Mouse (Mus musculus) forebrain, embryonic 16.5 days (tissue): ENCODE results near the gene Slc25a17. TPM values are rescaled to one million over a fixed set of nuclear protein-coding genes. Genes with fewer than 3 reads are reported as not detected.
A peak's percentile ranks its signal among the peaks of the same experiment; 100 is the strongest.

Source experiments
- ATAC-seq: fragments of 200-750 bp; cut with Nextera tagmentation; 2 replicates; pipeline ENCODE4 v1.8.0; 2017; ENCODE audit warnings: mild to moderate bottlenecking, moderate library complexity
- H3K27ac ChIP-seq: fragments of 300-500 bp; sonication (generic); 2 replicates; pipeline ENCODE4 v1.5.1; 2014; ENCODE audit warnings: low read length, control low read depth
- H3K27me3 ChIP-seq: fragments of 300-500 bp; sonication (generic); replicated peaks from 2 replicates; pipeline ENCODE4 v1.6.1; 2014; ENCODE audit warnings: low read length; ENCODE audit not compliant: control insufficient read depth, insufficient read depth
- H3K36me3 ChIP-seq: fragments of 300-500 bp; sonication (generic); 2 replicates; pipeline ENCODE4 v1.6.1; 2014; ENCODE audit not compliant: control insufficient read depth, insufficient read depth
- H3K4me1 ChIP-seq: fragments of 300-500 bp; sonication (generic); replicated peaks from 2 replicates; pipeline ENCODE4 v1.6.1; 2014; ENCODE audit warnings: low read length; ENCODE audit not compliant: control insufficient read depth, insufficient read depth
- H3K4me2 ChIP-seq: fragments of 300-500 bp; sonication (generic); 2 replicates; pipeline ENCODE4 v1.6.1; 2014; ENCODE audit warnings: mild to moderate bottlenecking, low read length, control low read depth
- H3K4me3 ChIP-seq: fragments of 300-500 bp; sonication (generic); replicated peaks from 2 replicates; pipeline ENCODE4 v1.5.1; 2014; ENCODE audit warnings: mild to moderate bottlenecking, low read length, control low read depth
- H3K9ac ChIP-seq: fragments of 300-500 bp; sonication (generic); replicated peaks from 2 replicates; pipeline ENCODE4 v1.6.1; 2014; ENCODE audit warnings: low read depth, low read length, control low read depth
- H3K9me3 ChIP-seq: fragments of 300-500 bp; sonication (generic); 2 replicates; pipeline ENCODE4 v1.6.1; 2016; ENCODE audit warnings: low read length; ENCODE audit not compliant: control insufficient read depth
- WGBS: fragments of 180-500 bp; shearing (Covaris S2); extraction: QIAGEN DNeasy Blood & Tissue Kit; methylation state at CpG from one replicate; pipeline ENCODE4 v1.1.7; 2014; 5-methylcytosine and 5-hydroxymethylcytosine counted together
- polyA plus RNA-seq: library from polyadenylated mRNA; unstranded; fragments of >200 nt; fragmentation: Nextera tagmentation; extraction: Ambion mirVana; gene quantifications from 2 replicates; pipeline ENCODE4 v1.2.1, GENCODE M21; 2015

Gene Slc25a17
- polyA plus RNA-seq, result 132 and 144 TPM in 2 replicates

GRCm38 (mm10) chr15:81360345-81361021, at the start of gene Slc25a17:
TSS of gene Slc25a17 (minus strand) at chr15:81360812.
- Histone ChIP-seq H3K4me3 (peak within 1 kb of the TSS; percentile 78), H3K27ac (peak within 1 kb of the TSS; percentile 65), H3K4me2 (peak within 1 kb of the TSS; percentile 88), H3K4me1 (peaks cover 21% of the 10 kb centered on the region), H3K36me3 (peaks cover 6% of the 10 kb centered on the region; the same call in 1 of the 2 replicates), H3K9me3 (no peaks in the 10 kb centered on the region), H3K9ac (peak within 1 kb of the TSS; percentile 68), H3K27me3 (no peaks in the 10 kb centered on the region)
- under 1% methylated on average over 30 of the region's 30 CpGs for WGBS
- ATAC-seq, result peak; percentile 99

- Histone ChIP-seq H3K27ac (no peak within 1 kb of the TSS), H3K36me3 (no peaks in the 10 kb centered on the region), H3K4me3 (no peak within 1 kb of the TSS), H3K27me3 (no peaks in the 10 kb centered on the region), H3K9ac (no peak within 1 kb of the TSS), H3K4me1 (no peaks in the 10 kb centered on the region), H3K4me2 (no peak within 1 kb of the TSS), H3K9me3 (no peaks in the 10 kb centered on the region)
- no peak for ATAC-seq
- 96% methylated on average over 1 of the region's 1 CpGs for WGBS
Measured at GRCm38 (mm10) chr15:81408199-81408598, 47.6 kb upstream of the Slc25a17 start, which contains the start of gene Dnajb7. TSS of gene Dnajb7 (minus strand) at chr15:81408299.

- H3K9me3 ChIP-seq, result no peaks in the 10 kb centered on the region
- no peak overlapping the region for H3K27ac ChIP-seq
- no peak overlapping the region for H3K9ac ChIP-seq
- no peak overlapping the region for H3K4me2 ChIP-seq
- H3K27me3 ChIP-seq, result no peaks in the 10 kb centered on the region
- 79% methylated on average over 3 of the region's 3 CpGs for WGBS
- H3K4me1 ChIP-seq, result peaks cover 8% of the 10 kb centered on the region
- no peak for ATAC-seq
- no peaks in the 10 kb centered on the region for H3K36me3 ChIP-seq
- H3K4me3 ChIP-seq, result no peak overlapping the region
Measured at GRCm38 (mm10) chr15:81405008-81405407, 44.4 kb upstream of the Slc25a17 start.

DNA sequence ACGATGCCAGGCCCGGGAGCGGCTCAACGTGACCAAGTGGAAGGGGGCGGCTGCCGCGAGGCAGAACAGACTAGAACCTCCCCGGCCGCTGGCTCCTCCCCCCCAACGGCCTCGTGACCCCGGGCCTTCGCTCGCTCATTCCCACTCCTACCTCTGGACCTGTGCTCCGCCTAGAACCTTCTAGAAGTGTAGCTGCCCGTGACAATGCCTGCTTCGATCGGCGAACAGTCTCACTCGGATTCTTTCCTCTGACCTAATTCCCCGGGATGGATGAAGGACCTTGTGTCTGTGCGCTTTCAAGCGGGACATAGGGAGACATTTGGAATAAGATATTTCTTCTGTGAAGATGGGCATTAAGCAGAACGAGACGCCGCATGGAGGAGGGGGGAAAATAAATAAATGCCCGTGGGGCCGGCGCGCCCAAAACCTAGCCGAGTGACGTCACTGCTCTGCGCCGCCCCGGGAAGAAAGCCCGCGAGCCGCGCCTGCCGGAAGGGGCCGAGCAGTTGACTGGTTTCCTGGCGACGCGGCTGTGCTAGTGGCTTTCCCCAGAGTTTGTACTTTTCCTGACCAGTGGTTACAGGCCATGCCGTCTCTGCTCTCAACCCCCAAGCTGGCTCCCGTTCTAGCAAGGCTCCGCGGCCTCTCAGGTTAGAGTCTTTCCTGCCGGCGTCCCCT, 39.2 kb upstream of the Slc25a17 start, which contains the start of the genes St13 and Xpnpep3:
St13 (minus strand) TSS at position 440 of the 678 bp plus-strand sequence.
Xpnpep3 (plus strand) TSS at position 501 of the 678 bp plus-strand sequence.
- Histone ChIP-seq H3K4me3 (peak within 1 kb of the TSS; percentile 77), H3K4me1 (peaks cover 25% of the 10 kb centered on the region), H3K27ac (peak within 1 kb of the TSS; percentile 96), H3K9ac (peak within 1 kb of the TSS; percentile 84), H3K27me3 (no peaks in the 10 kb centered on the region), H3K36me3 (no peaks in the 10 kb centered on the region), H3K9me3 (no peaks in the 10 kb centered on the region), H3K4me2 (peak within 1 kb of the TSS; percentile 84)
- peak; percentile 99 for ATAC-seq
- WGBS, result under 1% methylated on average over 50 of the region's 50 CpGs

DNA sequence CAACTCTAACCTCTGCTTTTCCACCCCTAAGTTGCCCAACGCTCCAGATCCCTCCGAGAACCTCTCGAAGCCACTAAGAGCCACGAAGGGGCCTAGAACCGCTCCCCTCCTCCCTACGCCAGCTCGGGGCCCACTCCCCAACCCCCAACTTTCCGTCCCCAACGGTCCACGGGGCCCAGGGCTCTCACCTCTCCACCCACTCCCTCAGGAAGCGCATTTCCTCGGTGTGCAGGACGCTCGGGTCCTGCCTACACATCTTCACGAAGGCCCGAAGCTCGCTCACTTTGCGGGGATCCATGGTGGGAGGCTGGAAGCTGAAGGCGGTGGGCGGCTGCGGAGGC, 38.7 kb upstream of the Slc25a17 start:
- Histone ChIP-seq H3K27ac (peak overlapping the region; percentile 96), H3K4me3 (peak overlapping the region; percentile 77), H3K27me3 (no peaks in the 10 kb centered on the region), H3K36me3 (no peaks in the 10 kb centered on the region), H3K4me2 (peak overlapping the region; percentile 84), H3K4me1 (peaks cover 27% of the 10 kb centered on the region), H3K9me3 (no peaks in the 10 kb centered on the region), H3K9ac (peak overlapping the region; percentile 84)
- ATAC-seq, result no peak
- WGBS, result 0% methylated on average over 21 of the region's 21 CpGs

GRCm38 (mm10) chr15:81398189-81398588, 37.6 kb upstream of the Slc25a17 start:
- Histone ChIP-seq H3K4me1 (peaks cover 27% of the 10 kb centered on the region), H3K9ac (no peak overlapping the region; the same call in 1 of the 2 replicates), H3K4me3 (peak overlapping the region; percentile 77), H3K27me3 (no peaks in the 10 kb centered on the region), H3K9me3 (no peaks in the 10 kb centered on the region), H3K4me2 (peak overlapping the region; percentile 84), H3K27ac (no peak overlapping the region), H3K36me3 (no peaks in the 10 kb centered on the region)
- no peak for ATAC-seq

- no peak overlapping the region for H3K4me3 ChIP-seq
- H3K4me2 ChIP-seq, result no peak overlapping the region
- no peaks in the 10 kb centered on the region for H3K27me3 ChIP-seq
- peaks cover 7% of the 10 kb centered on the region for H3K36me3 ChIP-seq
- no peak overlapping the region for H3K9ac ChIP-seq
- 84% methylated on average over 8 of the region's 8 CpGs for WGBS
- no peak overlapping the region for H3K27ac ChIP-seq
- no peak for ATAC-seq
- no peaks in the 10 kb centered on the region for H3K9me3 ChIP-seq
- peaks cover 19% of the 10 kb centered on the region for H3K4me1 ChIP-seq
Measured at GRCm38 (mm10) chr15:81394211-81394915, 33.8 kb upstream of the Slc25a17 start.

GRCm38 (mm10) chr15:81392997-81393396, 32.4 kb upstream of the Slc25a17 start:
- no peaks in the 10 kb centered on the region for H3K9me3 ChIP-seq
- H3K4me1 ChIP-seq, result peaks cover 11% of the 10 kb centered on the region
- no peak overlapping the region for H3K9ac ChIP-seq
- no peaks in the 10 kb centered on the region for H3K27me3 ChIP-seq
- no peak overlapping the region for H3K4me2 ChIP-seq
- ATAC-seq, result no peak
- no peak overlapping the region for H3K27ac ChIP-seq
- peaks cover 12% of the 10 kb centered on the region for H3K36me3 ChIP-seq
- H3K4me3 ChIP-seq, result no peak overlapping the region

DNA sequence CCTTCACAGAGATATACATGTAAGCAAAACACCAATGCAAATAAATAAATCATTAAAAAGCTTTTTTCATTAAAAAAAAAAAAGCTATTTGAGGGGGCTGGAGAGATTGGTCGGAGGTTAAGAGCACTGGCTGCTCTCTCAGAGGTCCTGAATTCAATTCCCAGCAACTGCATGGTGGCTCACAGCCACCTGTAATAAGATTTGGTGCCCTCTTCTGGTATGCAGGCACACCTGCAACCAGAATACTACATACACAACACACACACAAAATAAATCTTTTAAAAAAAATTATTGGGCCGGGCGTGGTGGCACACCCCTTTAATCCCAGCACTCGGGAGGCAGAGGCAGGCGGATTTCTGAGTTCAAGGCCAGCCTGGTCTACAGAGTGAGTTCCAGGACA, 25.7 kb upstream of the Slc25a17 start:
- no peaks in the 10 kb centered on the region for H3K9me3 ChIP-seq
- H3K27ac ChIP-seq, result no peak overlapping the region
- H3K27me3 ChIP-seq, result no peaks in the 10 kb centered on the region
- no peak overlapping the region for H3K9ac ChIP-seq
- peaks cover 41% of the 10 kb centered on the region for H3K36me3 ChIP-seq
- H3K4me1 ChIP-seq, result no peaks in the 10 kb centered on the region
- 97% methylated on average over 5 of the region's 5 CpGs for WGBS
- no peak overlapping the region for H3K4me3 ChIP-seq
- ATAC-seq, result no peak
- H3K4me2 ChIP-seq, result no peak overlapping the region
